Mouse (Mus musculus) kidney, adult 2 months (tissue): ENCODE measurements around the gene Nudt5. TPM values are rescaled to one million over a fixed set of nuclear protein-coding genes. Genes with fewer than 3 reads are reported as not detected.
A peak's percentile ranks its signal among the peaks of the same experiment; 100 is the strongest.

Source experiments
- DNase-seq: peaks from one replicate; pipeline ENCODE4 v3.0.0; 2021
- H3K27ac ChIP-seq: fragments of 200-500 bp; 2 replicates; pipeline ENCODE4 v1.5.1; 2012; ENCODE audit warnings: low read depth, low read length, control low read depth, inconsistent platforms; ENCODE audit not compliant: insufficient read depth
- H3K27me3 ChIP-seq: fragments of 200-500 bp; replicated peaks from 2 replicates; pipeline ENCODE4 v1.6.1; 2012; ENCODE audit warnings: mild to moderate bottlenecking, moderate library complexity, low read length, inconsistent platforms; ENCODE audit not compliant: control insufficient read depth, insufficient read depth
- H3K36me3 ChIP-seq: fragments of 200-500 bp; 2 replicates; pipeline ENCODE4 v1.6.1; 2012; ENCODE audit warnings: mild to moderate bottlenecking, moderate library complexity, low read length, inconsistent platforms; ENCODE audit not compliant: control insufficient read depth, insufficient read depth
- H3K4me1 ChIP-seq: fragments of 200-500 bp; 2 replicates; pipeline ENCODE4 v1.6.1; 2011; ENCODE audit warnings: low read length; ENCODE audit not compliant: control insufficient read depth, insufficient read depth
- H3K4me3 ChIP-seq: fragments of 200-500 bp; 2 replicates; pipeline ENCODE4 v1.5.1; 2011; ENCODE audit warnings: mild to moderate bottlenecking, low read depth, low read length, control low read depth; ENCODE audit not compliant: insufficient read depth
- CTCF ChIP-seq: fragments of 200-500 bp; conservative IDR thresholded peaks from 2 replicates; pipeline ENCODE4 v1.5.1; 2011; ENCODE audit warnings: low read depth, mild to moderate bottlenecking, control low read depth, low read length, moderate library complexity, mixed read lengths; ENCODE audit not compliant: insufficient read depth, insufficient read length
- POLR2A ChIP-seq: fragments of 200-500 bp; IDR thresholded peaks from one replicate; pipeline ENCODE4 v1.6.1; 2011; ENCODE audit warnings: low read depth, low read length, control low read depth
- WGBS: fragments of 180-500 bp; shearing (Covaris S2); methylation state at CpG from one replicate; pipeline ENCODE4 v1.1.7; 2018; 5-methylcytosine and 5-hydroxymethylcytosine counted together
- polyA plus RNA-seq: library from polyadenylated mRNA; depleted of rRNA; stranded (reverse); fragments of >200 nt; gene quantifications from 2 replicates; pipeline ENCODE4 v1.2.3, GENCODE M21; 2012

The Nudt5 gene
- polyA plus RNA-seq, 1 experiment = 13.2 TPM

DNA sequence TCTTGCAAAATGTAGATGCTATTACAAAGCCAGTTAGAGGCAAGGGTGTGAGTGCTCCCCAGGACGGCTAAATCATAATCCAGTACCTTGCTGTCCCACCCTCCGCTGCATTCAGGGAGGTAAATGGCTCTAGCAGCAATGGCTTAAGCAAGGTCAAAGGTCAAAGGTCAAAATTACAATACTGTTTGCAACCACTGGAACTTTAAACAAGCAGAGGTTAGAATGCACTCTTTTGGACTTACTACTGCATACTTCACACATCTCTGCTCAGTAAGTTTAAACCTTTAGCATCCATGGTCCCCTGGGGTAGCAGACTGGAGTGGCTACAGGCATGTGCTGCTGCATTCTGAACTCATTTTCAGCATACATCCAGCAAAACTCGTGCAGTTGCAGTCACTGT lies 32.6 kb downstream of the Nudt5 start:
- Histone ChIP-seq H3K36me3 (peaks cover 6% of the 10 kb centered on the region; the same call in 1 of the 2 replicates), H3K4me1 (no peaks in the 10 kb centered on the region; the same call in 1 of the 2 replicates), H3K27me3 (no peaks in the 10 kb centered on the region), H3K4me3 (no peak overlapping the region), H3K27ac (no peak overlapping the region)
- DNase-seq = peak; percentile 21
- WGBS = 59% methylated on average over 3 of the region's 3 CpGs
- TF ChIP-seq POLR2A (no peak), CTCF (no peak)

DNA sequence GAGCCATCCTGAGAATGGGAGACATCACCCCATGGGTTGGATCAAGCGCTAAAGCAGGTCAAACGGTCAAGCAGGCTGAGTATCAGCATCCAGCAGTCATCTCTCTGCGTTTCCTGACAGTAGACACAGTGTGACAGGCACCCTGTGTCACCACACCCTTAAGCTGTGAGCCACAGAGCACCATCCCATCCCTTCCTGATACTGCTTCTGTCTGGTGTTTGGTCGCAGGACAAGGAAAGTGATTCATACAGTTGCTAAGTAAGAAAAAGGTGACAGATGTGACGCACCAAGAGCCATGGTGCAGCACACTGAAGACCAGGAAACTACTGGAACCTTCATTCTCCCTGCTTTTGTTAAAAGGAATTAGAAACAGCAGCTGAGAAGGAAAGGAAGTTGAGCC lies 44.0 kb downstream of the Nudt5 start:
- 80% methylated on average over 5 of the region's 5 CpGs for WGBS
- H3K27me3 ChIP-seq = no peaks in the 10 kb centered on the region
- H3K27ac ChIP-seq = no peak overlapping the region
- peaks cover 9% of the 10 kb centered on the region for H3K36me3 ChIP-seq
- TF ChIP-seq CTCF = no peak
- TF ChIP-seq POLR2A = no peak
- H3K4me1 ChIP-seq = no peaks in the 10 kb centered on the region
- no peak overlapping the region for H3K4me3 ChIP-seq
- no peak for DNase-seq

- TF ChIP-seq POLR2A (no peak), CTCF (no peak)
- H3K36me3 ChIP-seq = peaks cover 9% of the 10 kb centered on the region
These were observed 44.6 kb downstream of the Nudt5 start for GRCm38 (mm10) chr2:5889412-5889811.

GRCm38 (mm10) chr2:5894296-5894695 lies 49.5 kb downstream of the Nudt5 start:
- Histone ChIP-seq H3K27ac (no peak overlapping the region), H3K27me3 (no peaks in the 10 kb centered on the region), H3K4me1 (peaks cover 5% of the 10 kb centered on the region; the same call in 1 of the 2 replicates), H3K4me3 (peak overlapping the region; percentile 44), H3K36me3 (no peaks in the 10 kb centered on the region; the same call in 1 of the 2 replicates)
- 27% methylated on average over 11 of the region's 11 CpGs for WGBS
- DNase-seq = peak; percentile 9
- TF ChIP-seq CTCF (no peak), POLR2A (no peak)

More at GRCm38 (mm10) chr2:5889412-5889811, 44.6 kb downstream of the Nudt5 start:
- WGBS = 58% methylated on average over 2 of the region's 2 CpGs
- H3K4me1 ChIP-seq = peaks cover 4% of the 10 kb centered on the region; the same call in 1 of the 2 replicates
- H3K27me3 ChIP-seq = no peaks in the 10 kb centered on the region
- H3K27ac ChIP-seq = no peak overlapping the region
- no peak overlapping the region for H3K4me3 ChIP-seq
- DNase-seq = no peak

DNA sequence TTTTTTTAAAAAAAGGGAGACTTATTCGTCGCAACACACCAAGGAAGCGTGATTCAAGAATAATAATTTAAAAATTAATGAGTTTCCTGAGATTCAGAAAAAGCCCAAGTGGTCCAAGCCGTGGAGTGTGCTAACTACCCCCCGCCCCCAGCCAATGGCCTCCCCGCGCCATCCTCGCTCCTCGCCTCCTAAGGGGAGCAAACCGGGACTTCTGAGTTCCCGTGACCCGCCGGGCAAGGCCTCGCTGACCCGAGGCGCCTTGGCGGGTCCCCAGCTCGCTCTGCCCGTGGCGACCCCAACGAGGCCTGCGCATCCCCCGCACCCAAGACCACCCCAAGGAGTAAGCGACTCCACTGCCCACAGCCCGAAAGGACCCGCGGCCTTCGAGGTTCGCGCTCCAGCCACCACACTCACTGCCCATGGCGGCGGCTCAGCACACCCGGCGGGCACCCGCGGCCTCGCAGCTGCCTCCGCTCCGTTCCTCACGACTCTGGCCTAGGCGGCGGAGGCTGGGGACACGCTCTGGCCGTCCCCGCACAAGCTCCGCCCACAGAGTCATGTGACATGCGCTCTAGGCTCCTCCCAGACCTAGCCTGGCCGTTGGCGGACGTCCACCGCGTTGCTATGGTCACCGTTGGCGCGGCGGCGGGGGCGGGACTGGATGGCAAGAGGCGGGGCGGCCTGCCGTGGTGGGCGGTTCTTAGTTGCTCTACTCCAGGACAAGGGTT lies 50.2 kb downstream of the Nudt5 start, which contains the start of gene Sec61a2:
TSS of gene Sec61a2 (minus strand) at position 590 of the 728 bp plus-strand sequence.
- Histone ChIP-seq H3K4me1 (peaks cover 5% of the 10 kb centered on the region; the same call in 1 of the 2 replicates), H3K27ac (peak within 1 kb of the TSS; percentile 82), H3K4me3 (peak within 1 kb of the TSS; percentile 73), H3K36me3 (no peaks in the 10 kb centered on the region; the same call in 1 of the 2 replicates), H3K27me3 (no peaks in the 10 kb centered on the region)
- DNase-seq = peak; percentile 99
- TF ChIP-seq CTCF = no peak
- TF ChIP-seq POLR2A = peak; percentile 94
- WGBS = under 1% methylated on average over 62 of the region's 62 CpGs

- 73% methylated on average over 5 of the region's 5 CpGs for WGBS
- H3K27ac ChIP-seq = no peak overlapping the region
- no peaks in the 10 kb centered on the region for H3K27me3 ChIP-seq
- no peak overlapping the region for H3K4me3 ChIP-seq
- no peaks in the 10 kb centered on the region; the same call in 1 of the 2 replicates for H3K4me1 ChIP-seq
- peaks cover 2% of the 10 kb centered on the region for H3K36me3 ChIP-seq
- peak; percentile 14 for DNase-seq
- TF ChIP-seq POLR2A (no peak), CTCF (peak; percentile 60)
These were observed 55.3 kb downstream of the Nudt5 start for GRCm38 (mm10) chr2:5900145-5900544.

GRCm38 (mm10) chr2:5906092-5906491 lies 61.3 kb downstream of the Nudt5 start:
- TF ChIP-seq CTCF = no peak
- H3K36me3 ChIP-seq = peaks cover 2% of the 10 kb centered on the region; the same call in 1 of the 2 replicates
- no peak overlapping the region for H3K27ac ChIP-seq
- DNase-seq = peak; percentile 37
- WGBS = 27% methylated on average over 5 of the region's 5 CpGs
- no peaks in the 10 kb centered on the region for H3K27me3 ChIP-seq
- no peaks in the 10 kb centered on the region for H3K4me1 ChIP-seq
- H3K4me3 ChIP-seq = no peak overlapping the region
